Comparison of ENCODE assay signal across 8 mouse cellular contexts in genomic region chr10:80292251-80293146, GRCm38 (mm10). TPM values are rescaled to one million over a fixed set of nuclear protein-coding genes. Genes with fewer than 3 reads are reported as not detected.
DNase-seq lines count a peak whose midpoint lies in the region; ATAC-seq and TF ChIP-seq lines count a peak whose summit lies in the region.

Gene Rps15, plus strand, starts transcription at chr10:80292453.

- peak within 1 kb of the TSS; percentile 72 for H3K4me2 ChIP-seq in CH12.LX (ENCODE audit: insufficient read depth, low read depth, poor library complexity, severe bottlenecking)
- H3K4me2 ChIP-seq in forebrain, embryonic 11.5 days (ENCODE audit: low read depth, low read length, severe bottlenecking) = peak within 1 kb of the TSS; percentile 100
- H3K4me2 ChIP-seq in heart, embryonic 16.5 days (ENCODE audit: low read depth, low read length) = peak within 1 kb of the TSS; percentile 97
- H3K4me2 ChIP-seq in liver, embryonic 15.5 days = peak within 1 kb of the TSS; percentile 86
- H3K4me2 ChIP-seq in neural tube, embryonic 12.5 days (replicated peaks) = peak within 1 kb of the TSS; percentile 84

- dilution Hi-C loops in CH12.LX (cut with MboI; ENCODE audit: extremely low pct_ligation_motif_present, extremely low pct_unique_long_range_greater_than_20kb, low sequenced_read_pairs) = no loop called here

- H3K9ac ChIP-seq in CH12.LX (ENCODE audit: insufficient read depth, low read depth) = peak within 1 kb of the TSS; percentile 94
- peak within 1 kb of the TSS; percentile 99 for H3K9ac ChIP-seq in forebrain, embryonic 11.5 days (ENCODE audit: low read length)
- peak within 1 kb of the TSS; percentile 93 for H3K9ac ChIP-seq in heart, embryonic 16.5 days (ENCODE audit: low read length)
- H3K9ac ChIP-seq in liver, embryonic 15.5 days = peak within 1 kb of the TSS; percentile 90
- peak within 1 kb of the TSS; percentile 97 for H3K9ac ChIP-seq in neural tube, embryonic 12.5 days

- H3K4me1 ChIP-seq in CH12.LX (ENCODE audit: control insufficient read depth in 1 of 2, insufficient read depth in 2 of 2) = peaks cover 8 to 43% of the 10 kb centered on the region in 2 experiments; a peak in 3 of 4 replicates
- peaks cover 21% of the 10 kb centered on the region for H3K4me1 ChIP-seq in forebrain, embryonic 11.5 days (replicated peaks; ENCODE audit: control insufficient read depth, insufficient read depth, low read length)
- H3K4me1 ChIP-seq in heart, embryonic 16.5 days (ENCODE audit: control insufficient read depth, insufficient read depth, low read length) = peaks cover 18% of the 10 kb centered on the region
- peaks cover 53% of the 10 kb centered on the region for H3K4me1 ChIP-seq in liver, embryonic 15.5 days (replicated peaks)
- peaks cover 38% of the 10 kb centered on the region for H3K4me1 ChIP-seq in neural tube, embryonic 12.5 days

- peak within 1 kb of the TSS; percentile 47 for H3K27ac ChIP-seq in CH12.LX (ENCODE audit: insufficient read depth, low read depth)
- H3K27ac ChIP-seq in forebrain, embryonic 11.5 days (ENCODE audit: low read depth, low read length) = peak within 1 kb of the TSS; percentile 86
- peak within 1 kb of the TSS; percentile 80 for H3K27ac ChIP-seq in heart, embryonic 16.5 days (ENCODE audit: low read length)
- peak within 1 kb of the TSS; percentile 85 for H3K27ac ChIP-seq in liver, embryonic 15.5 days (replicated peaks)
- peak within 1 kb of the TSS; percentile 79; the same call in 1 of the 2 replicates for H3K27ac ChIP-seq in neural tube, embryonic 12.5 days

- no peak; the same call in 1 of the 2 replicates for TF ChIP-seq RAD21 in CH12.LX (IDR thresholded peaks at IDR 0.05; ENCODE audit: low read depth, low read length)

- peaks cover 17% of the 10 kb centered on the region for H3K79me2 ChIP-seq in CH12.LX (replicated peaks; ENCODE audit: control insufficient read depth, extremely low read depth, insufficient read depth, poor library complexity, severe bottlenecking)

- H3K9me3 ChIP-seq in CH12.LX (replicated peaks; ENCODE audit: low read length) = peaks cover 3% of the 10 kb centered on the region
- H3K9me3 ChIP-seq in forebrain, embryonic 11.5 days (ENCODE audit: control insufficient read depth, low read length) = no peaks in the 10 kb centered on the region
- no peaks in the 10 kb centered on the region for H3K9me3 ChIP-seq in heart, embryonic 16.5 days (replicated peaks; ENCODE audit: control insufficient read depth, low read length)
- no peaks in the 10 kb centered on the region for H3K9me3 ChIP-seq in liver, embryonic 15.5 days (replicated peaks)
- no peaks in the 10 kb centered on the region for H3K9me3 ChIP-seq in neural tube, embryonic 12.5 days

- peak within 1 kb of the TSS; percentile 77 to 99 (median 84) for H3K4me3 ChIP-seq in CH12.LX (replicated peaks in 1 of 3; ENCODE audit: low read depth in 2 of 3, low read length in 2 of 3, poor library complexity in 1 of 3)
- peak within 1 kb of the TSS; percentile 95 for H3K4me3 ChIP-seq in forebrain, embryonic 11.5 days (ENCODE audit: low read depth, low read length)
- H3K4me3 ChIP-seq in heart, embryonic 16.5 days (ENCODE audit: low read length) = peak within 1 kb of the TSS; percentile 81
- H3K4me3 ChIP-seq in liver, embryonic 15.5 days (replicated peaks) = peak within 1 kb of the TSS; percentile 81
- H3K4me3 ChIP-seq in neural tube, embryonic 12.5 days = peak within 1 kb of the TSS; percentile 91

- H3K27me3 ChIP-seq in CH12.LX (replicated peaks) = peaks cover 1% of the 10 kb centered on the region
- H3K27me3 ChIP-seq in forebrain, embryonic 11.5 days (ENCODE audit: control insufficient read depth, insufficient read depth, low read length) = 0 out of 2 replicates have a peak, but pooled peaks cover under 1% of the 10 kb centered on the region
- H3K27me3 ChIP-seq in heart, embryonic 16.5 days (ENCODE audit: control insufficient read depth, insufficient read depth, low read length) = peaks cover 5% of the 10 kb centered on the region
- peaks cover 18% of the 10 kb centered on the region for H3K27me3 ChIP-seq in liver, embryonic 15.5 days
- no peaks in the 10 kb centered on the region for H3K27me3 ChIP-seq in neural tube, embryonic 12.5 days (replicated peaks)

- DNase-seq in CH12.LX (ENCODE audit: extremely low read depth) = peak; percentile 97
- peak; percentile 93 for DNase-seq in c-Kit-positive CD71-positive TER-119-negative erythroid progenitor cells, embryonic 14.5 days (ENCODE audit: low read depth)
- DNase-seq in forebrain, embryonic 11.5 days (ENCODE audit: low spot score) = peak; percentile 99
- peak; percentile 96 to 97 for DNase-seq in kidney, postnatal 36 days
- peak; percentile 91 for DNase-seq in telencephalon, adult 2 months (ENCODE audit: low read depth, low spot score)

- no peak for TF ChIP-seq EP300 in CH12.LX (IDR thresholded peaks at IDR 0.05; ENCODE audit: low read length)

- peak; percentile 99 for TF ChIP-seq POLR2A in CH12.LX (IDR thresholded peaks at IDR 0.05; ENCODE audit: low read depth, low read length)

- under 1% methylated on average over 72 of the region's 72 CpGs for WGBS in forebrain, embryonic 11.5 days
- under 1% methylated on average over 72 of the region's 72 CpGs for WGBS in heart, embryonic 16.5 days
- WGBS in liver, embryonic 15.5 days (ENCODE audit: insufficient replicate concordance) = under 1% methylated on average over 72 of the region's 72 CpGs
- under 1% methylated on average over 72 of the region's 72 CpGs for WGBS in neural tube, embryonic 12.5 days

- H3K36me3 ChIP-seq in CH12.LX (replicated peaks in 1 of 2; ENCODE audit: control insufficient read depth in 1 of 2, insufficient read depth in 1 of 2, low read length in 1 of 2) = peaks cover 30 to 47% of the 10 kb centered on the region in 2 experiments
- peaks cover 11% of the 10 kb centered on the region for H3K36me3 ChIP-seq in forebrain, embryonic 11.5 days (ENCODE audit: control insufficient read depth, insufficient read depth, low read length)
- peaks cover 23% of the 10 kb centered on the region for H3K36me3 ChIP-seq in heart, embryonic 16.5 days (ENCODE audit: control insufficient read depth, insufficient read depth)
- peaks cover 40% of the 10 kb centered on the region for H3K36me3 ChIP-seq in liver, embryonic 15.5 days (replicated peaks)
- H3K36me3 ChIP-seq in neural tube, embryonic 12.5 days = peaks cover 33% of the 10 kb centered on the region

- peak in 1 of 2 experiments; percentile 85; a peak in 2 of 4 replicates for TF ChIP-seq CTCF in CH12.LX (conservative IDR thresholded peaks at IDR 0.05 in 1 of 2, IDR thresholded peaks at IDR 0.05 in 1 of 2; ENCODE audit: low read depth in 2 of 2, low read length in 2 of 2)

- ATAC-seq in forebrain, embryonic 11.5 days (replicated peaks; ENCODE audit: low FRiP score) = peak; percentile 80
- ATAC-seq in heart, embryonic 16.5 days (replicated peaks; ENCODE audit: extremely low read depth, insufficient read depth, low FRiP score) = peak; percentile 91
- peak; percentile 81 for ATAC-seq in liver, embryonic 15.5 days (ENCODE audit: insufficient read depth)
- ATAC-seq in neural tube, embryonic 12.5 days (ENCODE audit: low FRiP score, low read depth) = peak; percentile 74

- in situ Hi-C loops in CH12.LX (cut with MboI; ENCODE audit: low pct_ligation_motif_present, low pct_unique_long_range_greater_than_20kb, low sequenced_read_pairs) = no loop called here

TF ChIP-seq in CH12.LX, 34 proteins besides CTCF, POLR2A, EP300 and RAD21 (continues in another document):
- peak; percentile 94 for TF ChIP-seq MYC (IDR thresholded peaks at IDR 0.05; ENCODE audit: low read depth, low read length)
- TF ChIP-seq MXI1 (IDR thresholded peaks at IDR 0.05; ENCODE audit: low read depth, low read length) = peak; percentile 90
- no peak for TF ChIP-seq ZKSCAN1 (IDR thresholded peaks at IDR 0.05; ENCODE audit: borderline replicate concordance, low read depth, low read length)
- TF ChIP-seq NRF1 (IDR thresholded peaks at IDR 0.05; ENCODE audit: low read depth, low read length) = peak; percentile 88
- no peak for TF ChIP-seq RCOR1 (conservative IDR thresholded peaks at IDR 0.05; ENCODE audit: low read depth, low read length)
- TF ChIP-seq PAX5 (IDR thresholded peaks at IDR 0.05; ENCODE audit: low read length) = no peak
- TF ChIP-seq USF1 (IDR thresholded peaks at IDR 0.05; ENCODE audit: low read depth, low read length) = no peak
- TF ChIP-seq POLR2AphosphoS2 (IDR thresholded peaks at IDR 0.05; ENCODE audit: low read depth, low read length) = peak; percentile 97
- peak; percentile 99 for TF ChIP-seq NELFE (IDR thresholded peaks at IDR 0.05; ENCODE audit: low read depth, low read length)
- peak; percentile 68; the same call in 1 of the 2 replicates for TF ChIP-seq SIN3A (IDR thresholded peaks at IDR 0.05; ENCODE audit: low read length)
- no peak for TF ChIP-seq ZC3H11A (IDR thresholded peaks at IDR 0.05; ENCODE audit: low read depth, low read length)
- TF ChIP-seq E2F4 (IDR thresholded peaks at IDR 0.05; ENCODE audit: insufficient replicate concordance, low read depth, low read length) = no peak
- peak; percentile 43; the same call in 1 of the 2 replicates for TF ChIP-seq CHD1 (IDR thresholded peaks at IDR 0.05; ENCODE audit: low read depth, low read length)
- no peak for TF ChIP-seq USF2 (conservative IDR thresholded peaks at IDR 0.05; ENCODE audit: low read depth, low read length)
- TF ChIP-seq JUND (conservative IDR thresholded peaks at IDR 0.05; ENCODE audit: low read depth, low read length) = no peak
- peak; percentile 70; the same call in 1 of the 2 replicates for TF ChIP-seq MAZ (IDR thresholded peaks at IDR 0.05; ENCODE audit: low read depth, low read length)
- TF ChIP-seq MEF2A (IDR thresholded peaks at IDR 0.05; ENCODE audit: borderline replicate concordance, low read depth, low read length) = peak; percentile 85
- peak; percentile 85 for TF ChIP-seq GABPA (IDR thresholded peaks at IDR 0.05; ENCODE audit: insufficient replicate concordance, low read depth, low read length)
- TF ChIP-seq HCFC1 (IDR thresholded peaks at IDR 0.05; ENCODE audit: low read depth, low read length) = peak; percentile 92
- TF ChIP-seq MAX (IDR thresholded peaks at IDR 0.05; ENCODE audit: low read length) = peak; percentile 90
- peak; percentile 95 for TF ChIP-seq KAT2A (IDR thresholded peaks at IDR 0.05; ENCODE audit: insufficient replicate concordance, low read length)
- peak; percentile 99 for TF ChIP-seq CHD2 (IDR thresholded peaks at IDR 0.05; ENCODE audit: low read length)
- no peak for TF ChIP-seq BHLHE40 (IDR thresholded peaks at IDR 0.05; ENCODE audit: low read depth, low read length)

RNA-seq across cellular contexts. Expression of gene Rps15, which starts in this region (rescaled TPM):
- total RNA-seq in CH12.LX (2012; rRNA removed) (4,610 and 5,342 TPM in 2 replicates), CH12.LX (2014; rRNA removed) (2,343 and 2,739 TPM in 2 replicates)
- 2,279 and 2,754 TPM in 2 replicates for polyA plus RNA-seq in CH12.LX (2012; ENCODE audit: insufficient read length, low read depth)
- polyA plus RNA-seq in forebrain, embryonic 11.5 days (2014; fragmentation: Nextera tagmentation; extraction: Ambion mirVana) = 858 and 895 TPM in 2 replicates
- 536 and 549 TPM in 2 replicates for polyA plus RNA-seq in heart, embryonic 16.5 days (2015; fragmentation: Nextera tagmentation; extraction: Ambion mirVana)
- 501 and 527 TPM in 2 replicates for polyA plus RNA-seq in liver, embryonic 15.5 days (2015; fragmentation: Nextera tagmentation; extraction: Ambion mirVana)
- polyA plus RNA-seq in neural tube, embryonic 12.5 days (2016; fragmentation: Nextera tagmentation; extraction: Ambion mirVana) = 643 and 654 TPM in 2 replicates

Comparison
In these comparisons a context has a peak if more than half of its experiments do, and no peak if none do; other contexts are left out.
1. Peak in every context shown above with its lines: DNase-seq, ATAC-seq, H3K4me3 ChIP-seq and H3K27ac ChIP-seq.